8 mouse cellular contexts compared by ENCODE assay signal in genomic region chr2:104710670-104711370, GRCm38 (mm10). TPM values are rescaled to one million over a fixed set of nuclear protein-coding genes. Genes with fewer than 3 reads are reported as not detected.
DNase-seq lines count a peak whose midpoint lies in the region; ATAC-seq lines count a peak whose summit lies in the region.

No protein-coding gene starts in this region.

- ATAC-seq in heart, embryonic 15.5 days (replicated peaks; ENCODE audit: insufficient number of reproducible peaks, insufficient read depth, low FRiP score, low read depth): no peak
- peak; percentile 5 for ATAC-seq in common myeloid progenitor, adult 5-6 weeks (replicated peaks; ENCODE audit: low read depth, poor library complexity, severe bottlenecking)
- no peak for ATAC-seq in hindbrain, embryonic 14.5 days (ENCODE audit: low FRiP score)
- no peak for ATAC-seq in midbrain, embryonic 12.5 days (ENCODE audit: low FRiP score, low read depth)
- no peak for ATAC-seq in activated CD4-positive, CD25-positive, alpha-beta regulatory T cell, adult 4 months

- no peak for DNase-seq in heart, postnatal 10 days
- no peak for DNase-seq in hindbrain, embryonic 14.5 days (ENCODE audit: low spot score)
- no peak for DNase-seq in thymus, postnatal 0 days (ENCODE audit: low spot score)
- DNase-seq in cerebellum, adult 18-20 months: no peak

- peaks cover 19% of the 10 kb centered on the region for H3K4me1 ChIP-seq in heart, embryonic 15.5 days (replicated peaks)
- H3K4me1 ChIP-seq in hindbrain, embryonic 14.5 days (replicated peaks; ENCODE audit: control insufficient read depth, insufficient read depth, low read length): peaks cover 20% of the 10 kb centered on the region
- H3K4me1 ChIP-seq in midbrain, embryonic 12.5 days: peaks cover 20% of the 10 kb centered on the region

- intact Hi-C loops in heart, postnatal 10 days (cut with DNase I): no loop called here

- 35% methylated on average over 6 of the region's 6 CpGs for WGBS in heart, embryonic 15.5 days
- WGBS in hindbrain, embryonic 14.5 days: 14% methylated on average over 6 of the region's 6 CpGs
- 17% methylated on average over 6 of the region's 6 CpGs for whole genome bisulfite sequencing in midbrain, embryonic 12.5 days

- peaks cover 3% of the 10 kb centered on the region; the same call in 1 of the 2 replicates for H3K27me3 ChIP-seq in heart, embryonic 15.5 days
- H3K27me3 ChIP-seq in hindbrain, embryonic 14.5 days (ENCODE audit: control insufficient read depth, insufficient read depth, low read length): no peaks in the 10 kb centered on the region
- peaks cover 7% of the 10 kb centered on the region for H3K27me3 ChIP-seq in midbrain, embryonic 12.5 days

- peak overlapping the region; percentile 87 for H3K4me2 ChIP-seq in heart, embryonic 15.5 days
- peak overlapping the region; percentile 74 for H3K4me2 ChIP-seq in hindbrain, embryonic 14.5 days (replicated peaks)
- H3K4me2 ChIP-seq in midbrain, embryonic 12.5 days (replicated peaks): peak overlapping the region; percentile 69

- H3K36me3 ChIP-seq in heart, embryonic 15.5 days: no peaks in the 10 kb centered on the region
- H3K36me3 ChIP-seq in hindbrain, embryonic 14.5 days (replicated peaks; ENCODE audit: control insufficient read depth, insufficient read depth): peaks cover 6% of the 10 kb centered on the region
- peaks cover 11% of the 10 kb centered on the region for H3K36me3 ChIP-seq in midbrain, embryonic 12.5 days

- H3K4me3 ChIP-seq in heart, embryonic 15.5 days: peak overlapping the region; percentile 88
- peak overlapping the region; percentile 84 for H3K4me3 ChIP-seq in hindbrain, embryonic 14.5 days (replicated peaks; ENCODE audit: low read length)
- H3K4me3 ChIP-seq in midbrain, embryonic 12.5 days: peak overlapping the region; percentile 84

- H3K9me3 ChIP-seq in heart, embryonic 15.5 days (replicated peaks): no peaks in the 10 kb centered on the region
- H3K9me3 ChIP-seq in hindbrain, embryonic 14.5 days (ENCODE audit: control insufficient read depth, low read length): no peaks in the 10 kb centered on the region
- H3K9me3 ChIP-seq in midbrain, embryonic 12.5 days: no peaks in the 10 kb centered on the region

- no peak overlapping the region for H3K27ac ChIP-seq in heart, embryonic 15.5 days
- H3K27ac ChIP-seq in hindbrain, embryonic 14.5 days: no peak overlapping the region; the same call in 1 of the 2 replicates
- H3K27ac ChIP-seq in midbrain, embryonic 12.5 days (replicated peaks): peak overlapping the region; percentile 94

- H3K9ac ChIP-seq in heart, embryonic 15.5 days: no peak overlapping the region
- peak overlapping the region; percentile 84 for H3K9ac ChIP-seq in hindbrain, embryonic 14.5 days
- no peak overlapping the region for H3K9ac ChIP-seq in midbrain, embryonic 12.5 days (replicated peaks)

RNA-seq across cellular contexts. Expression of gene Tcp11l1, which starts 1.1 kb away (rescaled TPM):
- polyA plus RNA-seq in heart, embryonic 15.5 days (2015; fragmentation: Nextera tagmentation; extraction: Ambion mirVana): 27.9 and 28.2 TPM in 2 replicates
- total RNA-seq in heart, postnatal 10 days (2021): 1 to 10 TPM; 6.2 to 8.5 TPM
- total RNA-seq in common myeloid progenitor, adult 5-6 weeks (2017): 5.3 and 11.2 TPM in 2 replicates
- 50.8 and 71.0 TPM in 2 replicates for polyA plus RNA-seq in hindbrain, embryonic 14.5 days (2014; fragmentation: Nextera tagmentation; extraction: Ambion mirVana)
- polyA plus RNA-seq in midbrain, embryonic 12.5 days (2016; fragmentation: Nextera tagmentation; extraction: Ambion mirVana): 68.4 and 73.4 TPM in 2 replicates
- 12.6 and 16.4 TPM in 2 replicates for polyA plus RNA-seq in thymus, postnatal 0 days (2015; fragmentation: Nextera tagmentation; extraction: Ambion mirVana)
- 1 to 10 TPM in 1 of 2 experiments, not detected in 1; 1.3 TPM for polyA plus RNA-seq in activated CD4-positive, CD25-positive, alpha-beta regulatory T cell, adult 4 months (2017; shearing (Covaris generic))

RNA-seq across cellular contexts. Expression of gene Pin1rt1, which starts 5.4 kb away (rescaled TPM):
- polyA plus RNA-seq in heart, embryonic 15.5 days (2015; fragmentation: Nextera tagmentation; extraction: Ambion mirVana): not detected in 2 replicates
- total RNA-seq in heart, postnatal 10 days (2021): not detected
- not detected in 2 replicates for total RNA-seq in common myeloid progenitor, adult 5-6 weeks (2017)
- polyA plus RNA-seq in hindbrain, embryonic 14.5 days (2014; fragmentation: Nextera tagmentation; extraction: Ambion mirVana): 0.35 TPM in 1 of 2 replicates, not detected in the other
- not detected in 2 replicates for polyA plus RNA-seq in midbrain, embryonic 12.5 days (2016; fragmentation: Nextera tagmentation; extraction: Ambion mirVana)
- polyA plus RNA-seq in thymus, postnatal 0 days (2015; fragmentation: Nextera tagmentation; extraction: Ambion mirVana): not detected in 2 replicates
- polyA plus RNA-seq in activated CD4-positive, CD25-positive, alpha-beta regulatory T cell, adult 4 months (2017; shearing (Covaris generic)): not detected

RNA-seq across cellular contexts. Expression of gene Depdc7, which starts 31.9 kb away (rescaled TPM):
- 4.7 and 4.8 TPM in 2 replicates for polyA plus RNA-seq in heart, embryonic 15.5 days (2015; fragmentation: Nextera tagmentation; extraction: Ambion mirVana)
- 1 to 10 TPM in 1 of 2 experiments, under 1 TPM in 1; 0.89 to 1.5 TPM for total RNA-seq in heart, postnatal 10 days (2021)
- 1.2 and 15.7 TPM in 2 replicates for total RNA-seq in common myeloid progenitor, adult 5-6 weeks (2017)
- 1.6 TPM in 2 replicates for polyA plus RNA-seq in hindbrain, embryonic 14.5 days (2014; fragmentation: Nextera tagmentation; extraction: Ambion mirVana)
- polyA plus RNA-seq in midbrain, embryonic 12.5 days (2016; fragmentation: Nextera tagmentation; extraction: Ambion mirVana): 3.4 and 3.8 TPM in 2 replicates
- 3.7 and 4.0 TPM in 2 replicates for polyA plus RNA-seq in thymus, postnatal 0 days (2015; fragmentation: Nextera tagmentation; extraction: Ambion mirVana)
- polyA plus RNA-seq in activated CD4-positive, CD25-positive, alpha-beta regulatory T cell, adult 4 months (2017; shearing (Covaris generic)): not detected
